Mouse (Mus musculus) myocyte (in vitro differentiated cells): Measurements from ENCODE around the gene Trappc13.
"Not testable (repeated sequence)": the region's sequence is repeated elsewhere in the genome, so short reads cannot be mapped to it uniquely, and the experiment has no call there.

ENCODE experiments used
- MYOG ChIP-seq, 3 experiments: IDR thresholded peaks; one replicate each; pipeline ENCODE4 v1.6.1; 2011; ENCODE audit warnings: control low read depth in 2 of 3, low read depth in 2 of 3, mild to moderate bottlenecking in 2 of 3; ENCODE audit not compliant: insufficient read length in 2 of 3, control insufficient read depth in 1 of 3, insufficient read depth in 1 of 3
- USF1 ChIP-seq: IDR thresholded peaks from one replicate; pipeline ENCODE4 v1.6.1; 2011; ENCODE audit warnings: low read depth, mild to moderate bottlenecking, control low read depth, moderate library complexity

DNA sequence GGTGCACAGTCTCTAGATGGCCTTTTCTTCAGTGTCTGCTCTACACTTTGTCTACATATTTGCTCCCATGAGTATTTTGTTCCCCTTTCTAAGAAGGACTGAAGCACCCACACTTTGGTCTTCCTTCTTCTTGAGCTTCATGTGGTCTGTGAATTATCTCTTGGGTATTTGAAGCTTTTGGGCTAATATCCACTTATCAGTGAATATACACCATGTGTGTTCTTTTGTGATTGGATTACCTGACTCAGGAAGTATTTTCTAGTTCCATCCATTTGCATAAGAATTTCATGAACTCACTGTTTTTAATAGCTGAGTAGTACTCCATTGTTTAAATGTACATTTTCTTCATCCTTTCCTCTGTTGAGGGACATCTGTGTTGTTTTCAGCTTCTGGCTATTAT, 17.6 kb upstream of the Trappc13 start:
- not testable (repeated sequence) for TF ChIP-seq USF1; MYOG (IDR thresholded peaks at IDR 0.05; ENCODE audit: control insufficient read depth in 1 of 3, insufficient read depth in 1 of 3, insufficient read length in 2 of 3, low read depth in 2 of 3)
